Mouse (Mus musculus): ENCODE results near the gene Cog8.
A peak's percentile ranks its signal among the peaks of the same experiment; 100 is the strongest.

The Cog8 gene

DNA sequence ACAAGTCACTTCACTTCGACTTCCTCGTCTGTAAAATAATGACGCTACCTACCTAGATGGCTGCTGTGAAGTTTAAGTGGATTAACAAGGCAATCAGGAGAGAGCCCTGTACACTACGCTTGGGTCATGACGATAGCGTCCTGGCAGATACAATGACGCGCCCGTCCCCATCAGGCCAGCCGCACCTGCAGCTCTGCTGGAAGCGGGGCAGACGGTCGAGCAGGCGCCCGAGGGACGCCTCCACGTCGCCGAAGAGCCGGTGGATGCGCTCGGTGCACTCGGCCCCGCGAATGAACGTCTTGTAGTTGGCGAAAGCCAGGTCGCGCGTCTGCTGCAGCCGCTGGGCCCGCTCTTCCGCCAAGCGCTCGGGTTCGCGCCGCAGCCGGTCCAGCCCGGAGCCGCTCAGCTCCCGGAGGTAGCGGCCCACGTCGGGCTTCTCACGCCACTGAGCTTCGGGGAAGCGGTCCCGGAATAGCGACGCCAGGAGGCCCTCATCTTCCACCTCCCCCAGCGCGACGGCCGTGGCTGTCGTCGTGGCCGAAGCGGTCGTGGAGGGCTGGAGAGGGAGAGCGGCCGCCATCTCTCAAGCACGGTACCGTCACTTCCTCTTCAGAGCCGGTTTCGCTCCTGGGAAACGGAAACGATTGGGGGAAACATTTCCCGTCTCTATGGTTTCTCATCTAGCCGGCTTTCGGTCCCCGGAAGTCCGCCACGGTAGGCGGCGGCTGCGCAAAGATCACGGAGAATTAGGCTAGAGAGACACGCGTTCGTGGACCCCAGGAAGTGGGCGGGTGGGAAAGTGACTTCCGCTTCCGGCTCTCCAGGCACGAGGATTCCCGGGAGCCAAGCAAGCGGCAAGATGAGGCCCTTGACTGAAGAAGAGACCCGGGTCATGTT, at the start of gene Cog8, which contains the start of gene Nip7:
Cog8 (minus strand) TSS at position 614 of the 897 bp plus-strand sequence.
Nip7 (plus strand) TSS at position 802 of the 897 bp plus-strand sequence.
- DNase-seq = peak; percentile 100

- DNase-seq = peak; percentile 87
These were observed 48.1 kb upstream of the Cog8 start for GRCm38 (mm10) chr8:107104547-107104946.

DNA sequence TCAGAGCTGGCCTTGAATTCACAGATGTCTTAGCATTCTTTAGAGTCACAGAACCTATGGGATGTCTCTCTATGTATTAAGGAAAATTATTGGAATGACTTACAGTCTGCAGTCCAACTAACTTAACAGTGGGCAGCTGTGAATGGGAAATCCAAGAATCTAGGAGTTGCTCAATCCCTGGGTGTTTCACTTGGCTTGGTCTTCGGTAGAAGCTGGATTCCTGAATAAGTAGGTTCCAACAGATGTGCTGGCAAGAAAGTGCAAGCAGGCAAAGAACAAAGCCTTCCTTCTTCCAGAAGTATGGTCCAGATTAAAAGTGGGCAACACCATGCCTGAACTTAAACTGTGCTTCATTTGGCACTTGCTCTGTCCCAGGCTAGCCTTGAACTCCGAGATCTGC, 44.1 kb upstream of the Cog8 start:
- DNase-seq = peak; percentile 85

DNA sequence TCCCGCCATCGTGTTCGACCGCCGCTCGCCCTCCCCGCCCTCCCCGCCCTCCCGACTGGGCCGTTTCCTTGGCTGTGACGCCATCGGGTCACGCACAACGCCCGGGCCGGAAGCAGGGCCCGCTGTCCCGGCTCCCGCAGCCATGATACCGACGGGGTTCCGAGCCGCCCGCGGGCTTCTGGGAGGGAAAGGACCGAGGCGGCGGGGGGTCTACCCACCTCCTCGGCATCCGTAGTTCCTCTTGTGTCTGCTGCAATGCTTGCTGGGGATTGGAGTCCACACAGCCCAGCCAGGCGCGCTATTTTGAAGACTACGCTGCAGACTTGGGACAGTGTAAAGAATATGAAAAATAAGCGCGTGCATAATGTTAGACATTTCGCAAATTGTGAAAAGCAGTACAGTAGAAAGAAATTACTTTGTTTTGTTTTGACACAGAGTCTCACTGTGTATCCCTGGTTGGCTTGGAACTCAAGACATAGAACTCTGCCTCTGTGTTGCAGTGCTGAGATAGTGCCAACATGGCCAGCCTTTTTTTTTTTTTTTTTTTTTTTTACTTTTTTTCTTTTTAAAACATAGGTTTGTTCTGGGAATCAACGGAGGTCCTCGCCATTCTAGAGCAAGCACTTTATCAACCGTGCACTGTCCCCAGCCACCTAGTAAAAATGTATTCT, 40.0 kb upstream of the Cog8 start, which contains the start of gene Terf2:
Terf2 (minus strand) TSS at position 182 of the 671 bp plus-strand sequence.
- DNase-seq = peak; percentile 100

DNA sequence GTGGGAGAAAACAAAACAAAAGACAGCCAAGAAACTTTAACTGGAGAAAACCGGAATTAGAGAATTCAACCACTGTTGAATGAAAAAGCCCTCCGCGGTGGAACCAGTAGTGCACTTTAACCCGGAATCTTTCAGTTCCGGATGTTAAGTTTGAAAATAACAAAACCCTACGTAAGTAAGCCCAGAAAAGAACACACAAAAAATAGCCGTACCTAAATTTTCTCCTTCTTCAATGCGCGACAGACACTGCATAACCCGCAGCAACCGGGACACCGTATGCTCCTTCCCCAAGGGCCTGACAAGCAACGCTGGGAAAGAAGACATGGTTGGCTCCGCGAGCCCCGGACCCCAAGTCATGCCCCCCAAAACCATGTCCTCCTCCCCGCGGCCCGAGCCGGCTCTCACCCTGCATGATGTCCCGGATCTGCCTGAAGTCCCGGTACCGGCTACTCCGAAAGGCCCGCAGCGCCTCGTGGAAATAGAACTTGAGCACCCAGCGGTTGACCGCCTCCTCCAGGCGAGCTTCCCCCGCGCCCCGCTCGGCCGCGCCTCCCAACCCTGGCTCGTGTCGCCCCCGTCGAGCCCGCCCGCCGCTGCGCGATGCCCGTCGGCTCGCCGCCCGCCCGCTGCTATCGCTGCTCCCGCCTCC, 39.4 kb upstream of the Cog8 start:
- no peak for DNase-seq

GRCm38 (mm10) chr8:107090531-107090930, 34.0 kb upstream of the Cog8 start:
- no peak for DNase-seq

GRCm38 (mm10) chr8:107088526-107089063, 32.1 kb upstream of the Cog8 start:
- DNase-seq = peak; percentile 70

DNA sequence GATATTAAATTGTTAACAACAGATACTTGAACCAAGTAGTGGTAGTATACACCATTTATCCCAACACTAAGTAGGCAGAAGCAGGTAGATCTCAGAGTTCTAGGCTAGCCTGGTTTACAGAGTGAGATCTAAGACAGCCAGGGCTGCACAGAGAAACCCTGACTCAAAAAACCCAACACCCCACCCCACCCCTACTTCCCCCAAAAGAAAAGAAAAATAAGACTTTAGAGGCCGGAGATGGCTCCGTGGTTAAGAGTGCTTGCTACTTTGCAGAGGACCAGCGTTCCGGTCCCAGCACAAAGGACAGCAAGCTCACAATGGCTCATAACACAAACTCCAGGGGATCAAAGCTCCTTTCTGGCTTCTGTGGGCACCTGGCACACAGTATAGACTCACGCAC, 29.5 kb upstream of the Cog8 start:
- DNase-seq = peak; percentile 73

DNA sequence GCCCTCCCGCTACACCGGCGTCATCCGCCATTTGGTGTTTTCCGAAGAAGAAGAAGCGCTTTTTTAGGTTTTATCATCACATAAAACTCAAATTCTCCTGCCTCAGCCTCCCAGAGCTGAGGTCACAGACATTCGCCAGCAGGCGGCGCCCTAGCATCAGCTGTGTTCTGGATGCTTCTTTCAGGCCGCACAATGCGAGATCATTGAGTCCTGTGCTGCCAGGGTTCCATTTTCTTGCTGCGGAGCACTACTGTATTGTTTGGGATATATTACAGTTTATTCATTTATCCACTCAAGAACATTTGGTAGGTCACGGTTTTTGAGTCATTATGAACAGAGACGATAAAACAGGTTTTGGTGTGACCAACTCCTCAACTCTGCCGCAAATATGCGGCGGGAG, 28.9 kb upstream of the Cog8 start:
- DNase-seq = peak; percentile 75

- DNase-seq = peak; percentile 93
These were observed 19.9 kb upstream of the Cog8 start for GRCm38 (mm10) chr8:107076239-107076888.

DNA sequence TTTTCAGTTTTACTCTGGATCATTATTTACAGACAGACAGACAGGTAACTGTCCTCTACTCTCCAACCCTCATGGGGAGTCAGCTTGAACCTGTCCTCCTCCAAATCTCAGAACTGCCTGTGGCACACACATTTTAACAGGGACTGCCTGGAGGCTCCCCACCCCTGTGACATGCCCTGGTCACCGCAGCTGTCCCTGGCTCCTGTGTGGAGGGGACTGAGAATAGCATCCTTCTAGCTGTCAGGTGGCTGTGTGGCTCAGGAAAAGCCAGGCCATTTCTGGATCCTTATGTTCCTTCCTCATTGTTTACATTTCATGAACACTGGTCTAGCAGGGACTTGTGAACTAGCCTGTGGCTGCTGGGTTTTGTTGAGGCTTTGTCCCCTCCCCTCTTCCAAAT, 17.6 kb upstream of the Cog8 start:
- DNase-seq = no peak

DNA sequence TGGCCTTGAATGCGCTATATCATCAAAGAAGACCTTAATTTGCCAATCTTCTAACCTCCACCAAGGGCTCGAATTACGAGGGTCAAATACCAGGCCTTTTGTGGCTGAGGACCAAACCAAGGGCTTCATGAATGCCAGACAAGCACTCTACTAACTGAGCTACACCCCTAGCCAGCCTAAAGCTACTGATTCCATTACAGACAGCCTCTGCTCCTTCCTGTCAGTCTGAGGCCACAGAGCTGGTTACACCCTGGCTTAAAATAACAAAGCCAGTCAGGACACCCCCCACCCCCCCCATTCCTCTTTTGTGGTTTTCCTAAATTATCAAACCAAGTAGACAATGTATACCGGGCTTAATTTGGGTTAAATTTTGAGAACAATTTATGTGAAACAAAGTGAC, 17.2 kb upstream of the Cog8 start:
- no peak for DNase-seq

DNA sequence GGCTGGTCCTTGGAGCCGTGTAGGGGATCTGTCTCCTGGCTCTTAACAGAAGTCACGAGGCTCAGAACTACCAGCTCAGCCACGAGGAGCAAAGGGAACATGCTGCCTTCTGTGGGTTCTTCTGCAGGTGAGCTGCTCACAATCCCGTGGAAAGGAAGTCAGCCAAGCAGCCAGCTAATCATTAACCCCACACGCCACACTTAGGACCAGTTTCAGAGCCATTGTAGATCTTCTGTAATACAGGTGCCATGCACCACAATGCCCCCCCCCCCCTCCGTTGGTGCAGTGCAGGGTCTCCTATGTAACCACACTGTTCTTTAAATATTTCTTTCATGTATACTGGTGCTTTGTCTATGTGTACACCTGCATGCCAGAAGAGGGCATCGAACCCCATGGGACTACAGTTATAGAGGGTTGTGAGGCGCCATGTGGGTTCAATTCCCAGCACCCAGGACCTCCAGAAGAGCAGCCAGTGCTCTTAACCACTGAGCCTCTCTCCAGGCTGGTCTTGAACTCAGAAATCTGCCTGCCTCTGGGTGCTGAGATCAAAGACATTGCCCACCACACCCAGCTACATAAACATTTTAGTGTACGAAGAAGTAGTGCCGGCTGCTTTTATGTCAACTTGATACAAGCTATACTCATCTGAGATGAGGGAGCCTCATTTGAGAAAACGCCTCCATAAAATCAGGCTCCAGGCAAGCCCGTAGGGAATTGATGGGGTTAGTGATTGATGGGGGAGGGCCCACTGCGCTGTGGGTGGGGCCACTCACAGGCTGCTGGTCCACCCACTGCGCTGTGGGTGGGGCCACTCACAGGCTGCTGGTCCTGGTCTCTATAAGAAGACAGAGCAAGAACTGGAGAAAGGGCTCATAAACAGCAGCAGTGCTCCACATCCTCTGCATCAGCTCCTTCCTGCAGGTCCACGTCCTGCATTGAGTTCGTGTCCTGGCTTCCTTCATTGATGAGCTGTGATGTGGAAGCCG, 9.3 kb upstream of the Cog8 start, which contains the start of gene Tmed6:
Tmed6 (minus strand) TSS at position 134 of the 986 bp plus-strand sequence.
- DNase-seq = no peak

DNA sequence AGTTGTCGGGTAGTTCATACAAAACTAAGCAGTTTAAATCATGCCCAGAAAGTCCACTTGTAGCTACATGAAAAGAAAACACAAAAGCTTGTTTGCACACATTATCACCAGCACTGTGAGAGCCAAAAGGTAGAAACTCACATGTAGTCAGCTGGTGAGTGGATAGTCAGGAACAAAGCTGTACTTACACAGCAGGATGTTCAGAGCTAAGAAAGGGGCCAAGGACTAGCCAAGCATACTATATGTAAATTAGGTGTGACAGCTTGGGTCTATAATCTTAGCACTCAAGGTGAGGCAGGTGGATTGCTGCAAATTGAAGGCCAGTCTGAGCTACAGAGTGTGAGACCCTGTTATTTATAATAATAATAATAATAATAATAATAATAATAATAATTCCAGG, 6.1 kb upstream of the Cog8 start:
- no peak for DNase-seq

DNA sequence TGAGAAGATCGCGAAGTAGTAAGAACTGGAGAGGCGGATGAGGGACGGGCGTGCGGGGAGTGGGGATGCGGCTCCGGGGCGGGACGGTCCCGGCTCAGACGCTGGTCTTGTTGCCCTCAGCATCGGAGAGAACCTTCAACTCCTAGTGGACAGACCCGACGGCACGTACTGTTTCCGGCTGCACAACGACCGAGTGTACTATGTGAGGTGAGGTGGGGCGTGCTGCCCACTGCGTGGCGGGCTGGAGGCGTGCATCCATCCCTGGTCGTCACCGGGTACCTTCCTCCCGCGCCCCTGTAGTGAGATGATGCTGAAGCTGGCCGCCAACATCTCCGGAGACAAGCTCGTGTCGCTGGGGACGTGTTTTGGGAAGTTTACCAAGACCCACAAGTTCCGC, 482 bp upstream of the Cog8 start:
- DNase-seq = peak; percentile 97

GRCm38 (mm10) chr8:107052046-107052445, 4.4 kb downstream of the Cog8 start:
- no peak for DNase-seq

- DNase-seq = no peak
These were observed 7.0 kb downstream of the Cog8 start for GRCm38 (mm10) chr8:107049480-107049879.

DNA sequence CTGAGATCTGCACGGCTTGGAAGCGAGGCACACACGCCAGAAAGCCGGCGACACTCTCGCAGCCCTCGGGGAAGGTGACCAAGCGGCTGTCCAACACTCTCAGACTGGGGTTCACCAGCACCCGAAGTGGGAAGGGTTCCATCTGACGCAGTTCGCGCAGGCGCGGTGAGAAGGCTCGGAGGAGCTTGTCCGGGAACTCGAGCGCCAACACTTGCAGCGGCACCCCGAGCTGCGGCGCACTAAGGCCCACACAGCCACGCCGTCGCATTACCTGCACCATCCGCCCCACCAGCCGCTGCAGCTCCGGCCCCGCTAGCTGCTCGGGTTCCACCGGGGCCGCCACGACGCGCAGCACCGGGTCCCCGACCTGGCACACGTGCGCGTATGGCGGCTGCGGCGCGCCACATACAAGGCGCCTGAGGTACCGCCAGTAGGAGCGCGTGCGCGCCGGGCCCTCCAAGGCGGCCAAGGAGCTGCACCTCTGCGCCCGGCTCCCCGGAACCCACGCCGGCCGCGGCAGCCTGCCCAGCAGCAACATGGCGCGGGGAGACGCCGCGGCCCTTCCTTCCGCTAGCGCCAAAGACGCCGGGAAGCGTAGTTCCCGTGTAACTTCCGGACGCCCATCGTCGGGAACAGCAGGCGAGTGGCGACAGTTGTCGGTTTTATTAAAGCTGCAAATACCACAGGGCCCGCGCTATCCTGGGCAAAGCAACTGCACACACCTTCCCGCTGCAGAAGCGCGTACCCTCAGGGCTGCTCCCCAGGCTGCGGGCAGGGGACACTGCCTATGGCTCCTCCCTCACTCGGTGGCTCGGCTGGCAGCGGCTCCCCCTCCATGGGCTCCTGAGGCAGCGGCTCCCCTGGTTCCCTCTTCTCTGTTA, 8.2 kb downstream of the Cog8 start, which contains the start of gene Pdf:
Pdf (minus strand) TSS at position 554 of the 881 bp plus-strand sequence.
- DNase-seq = peak; percentile 98

DNA sequence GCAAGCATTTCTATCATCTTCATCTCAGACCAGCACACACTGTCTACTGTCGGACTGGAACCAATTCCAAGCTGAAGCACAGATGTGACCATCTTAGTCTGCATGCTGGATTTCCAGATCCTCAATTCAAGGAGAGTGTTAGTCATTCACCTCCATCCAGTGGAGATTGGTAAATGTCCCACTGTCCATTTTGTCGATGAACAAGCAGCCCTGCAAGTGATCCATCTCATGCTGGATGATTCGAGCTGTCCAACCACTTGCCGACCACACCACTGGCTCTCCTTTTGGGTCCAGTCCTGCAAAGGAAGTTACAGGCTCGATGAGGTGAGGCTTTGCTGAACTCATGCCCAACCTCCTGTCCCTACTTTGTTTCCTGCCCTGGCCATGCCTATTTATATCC, 9.5 kb downstream of the Cog8 start:
- no peak for DNase-seq

- no peak for DNase-seq
These were observed 11.0 kb downstream of the Cog8 start for GRCm38 (mm10) chr8:107045478-107045877.
